ENCODE assay signal across 12 mouse cellular contexts in the genomic region with DNA sequence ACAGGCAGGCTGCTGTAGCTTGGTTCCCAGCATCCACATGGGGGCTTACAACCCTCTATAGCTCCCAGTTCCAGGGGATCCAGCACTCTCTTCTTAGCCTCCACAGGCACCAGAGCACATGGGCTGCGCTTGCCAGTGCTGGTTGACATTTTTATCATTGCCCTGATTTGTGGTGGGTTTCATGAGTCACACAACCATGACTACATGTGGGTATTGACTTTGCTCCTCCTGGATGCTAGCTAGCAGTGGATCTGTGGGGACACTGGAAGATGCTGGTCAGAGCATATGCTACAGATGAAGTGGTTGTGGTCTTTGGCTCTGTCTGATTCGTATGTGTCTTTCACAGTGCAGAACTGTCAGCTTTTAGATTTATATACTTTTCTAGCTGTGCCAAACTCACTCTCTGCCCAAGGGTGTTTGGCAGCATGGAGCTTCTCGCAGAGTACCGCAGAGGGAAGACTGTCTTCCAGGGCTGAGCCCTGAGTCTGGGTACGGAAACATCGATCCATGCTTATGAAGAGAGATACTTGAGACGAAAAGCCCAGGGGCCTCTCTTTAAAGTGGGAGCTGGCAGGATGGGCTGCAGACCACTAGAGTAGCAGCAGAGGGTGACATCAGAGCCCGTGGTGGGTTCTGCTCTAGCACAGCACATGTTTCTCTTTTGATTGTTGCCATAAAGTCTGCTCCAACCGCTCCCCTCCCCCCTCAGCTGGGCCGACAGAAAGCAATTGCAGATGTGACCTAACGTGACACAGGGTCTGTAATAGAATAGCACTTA.
A peak's percentile ranks its signal among the peaks of the same experiment; 100 is the strongest.
DNase-seq lines count a peak whose midpoint lies in the region; ATAC-seq lines count a peak whose summit lies in the region.
"Had no signal": no experiment of that assay in that cellular context is flagged by ENCODE, and none has a peak within 500 bp of the region (broad histone marks: within the 10 kb centered on the region; RNA-seq: fewer than 3 reads in every experiment).

No protein-coding gene starts in this region.

- no peak overlapping the region for H3K9ac ChIP-seq in heart, embryonic 12.5 days
- H3K9ac ChIP-seq: midbrain, embryonic 15.5 days had no signal

- peak; percentile 37; the same call in 1 of the 2 replicates for ATAC-seq in heart, embryonic 12.5 days (ENCODE audit: insufficient number of reproducible peaks, low FRiP score)
- ATAC-seq: midbrain, embryonic 15.5 days had no signal

- peak overlapping the region; percentile 8; the same call in 1 of the 2 replicates for H3K27ac ChIP-seq in heart, embryonic 12.5 days (ENCODE audit: poor library complexity, severe bottlenecking)
- H3K27ac ChIP-seq: midbrain, embryonic 15.5 days had no signal

- no peak overlapping the region for H3K4me3 ChIP-seq in heart, embryonic 12.5 days
- H3K4me3 ChIP-seq: midbrain, embryonic 15.5 days had no signal

- peaks cover 40% of the 10 kb centered on the region for H3K36me3 ChIP-seq in heart, embryonic 12.5 days
- H3K36me3 ChIP-seq: midbrain, embryonic 15.5 days had no signal

- peak overlapping the region; percentile 16 for H3K4me2 ChIP-seq in heart, embryonic 12.5 days
- H3K4me2 ChIP-seq: liver, embryonic 11.5 days; midbrain, embryonic 15.5 days had no signal

- H3K4me1 ChIP-seq in heart, embryonic 12.5 days (replicated peaks): peaks cover 18% of the 10 kb centered on the region

- WGBS in heart, embryonic 12.5 days: 48% methylated on average over 11 of the region's 11 CpGs

- intact Hi-C loops in left cerebral cortex, postnatal 36 days (cut with DNase I): no loop called here

- H3K27me3 ChIP-seq in heart, embryonic 12.5 days (replicated peaks): no peaks in the 10 kb centered on the region
- H3K27me3 ChIP-seq: midbrain, embryonic 15.5 days had no signal

- DNase-seq in heart, adult 8-10 months (ENCODE audit: low spot score): no peak
- DNase-seq in thymus, postnatal 4 days: peak; percentile 18
- DNase-seq in thymus, postnatal 14 days: no peak
- DNase-seq in hindlimb bud, embryonic 11.5 days (ENCODE audit: extremely low spot score, low read depth, low spot score): peak; percentile 57
- DNase-seq in retina, postnatal 1 day: no peak
- DNase-seq in left cerebral cortex, postnatal 36 days (ENCODE audit: low spot score in 2 of 2): no peak
- DNase-seq: kidney, postnatal 4 days; right cerebral cortex, postnatal 14 days; thymus, adult 2 months had no signal

- H3K9me3 ChIP-seq in heart, embryonic 12.5 days (replicated peaks): no peaks in the 10 kb centered on the region
- H3K9me3 ChIP-seq: midbrain, embryonic 15.5 days had no signal

Comparison
In these comparisons a context has a peak if more than half of its experiments do, and no peak if none do; other contexts are left out.
1. DNase-seq: peak in thymus, postnatal 4 days (single experiment) and hindlimb bud, embryonic 11.5 days (single experiment); none in heart, adult 8-10 months (single experiment), thymus, postnatal 14 days (single experiment), retina, postnatal 1 day (single experiment) and left cerebral cortex, postnatal 36 days (0 of 2).